Mouse (Mus musculus): ENCODE results near the gene Arhgap10. TPM values are rescaled to one million over a fixed set of nuclear protein-coding genes. Genes with fewer than 3 reads are reported as not detected.

Arhgap10 gene
- polyA plus RNA-seq, 1 experiment from 2014 or later, result 19.7 TPM

DNA sequence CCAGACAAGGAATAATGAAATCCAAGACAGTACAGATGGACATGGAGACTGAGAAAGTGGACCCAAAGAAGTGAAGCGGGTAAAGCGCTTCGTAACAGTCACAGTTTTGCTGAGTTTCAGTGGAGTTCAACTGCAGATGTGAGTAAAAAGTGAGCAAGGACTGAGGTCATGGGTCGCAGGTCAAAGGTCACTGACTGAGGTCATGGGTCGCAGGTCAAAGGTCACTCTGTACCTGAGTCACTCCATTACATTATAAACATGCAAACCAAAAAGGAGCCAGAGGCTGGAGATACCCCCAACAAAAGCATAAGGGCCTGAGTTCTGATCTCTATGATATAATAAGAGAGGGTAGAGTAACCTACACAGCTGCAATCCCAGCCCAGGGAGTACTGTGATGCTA lies 43.1 kb downstream of the Arhgap10 start:
- no peak for ATAC-seq
- 93% methylated on average over 5 of the region's 5 CpGs for WGBS

DNA sequence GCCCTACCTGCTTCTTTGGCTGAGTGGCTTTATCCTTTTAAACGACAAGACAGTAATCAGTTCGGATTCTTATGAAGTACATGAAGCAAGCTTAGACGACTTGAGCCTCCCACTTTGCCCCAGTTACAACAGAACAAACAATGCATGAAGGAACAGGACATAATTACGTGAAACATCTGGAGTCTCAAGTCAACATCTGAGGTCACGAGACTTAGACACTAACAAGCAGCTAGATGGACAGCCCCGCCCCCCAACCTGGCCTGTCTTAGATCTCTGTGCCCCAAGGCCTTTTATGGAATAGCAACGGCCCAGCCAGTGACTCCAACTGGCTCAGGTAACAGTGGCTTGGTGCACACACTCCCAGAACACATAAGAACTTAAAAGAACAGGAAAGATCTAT lies 44.0 kb downstream of the Arhgap10 start:
- H3K4me2 ChIP-seq (replicated peaks; ENCODE audit: low read depth), result no peak overlapping the region
- no peaks in the 10 kb centered on the region; the same call in 1 of the 2 replicates for H3K36me3 ChIP-seq (ENCODE audit: control insufficient read depth, insufficient read depth)
- WGBS, result 25% methylated on average over 7 of the region's 7 CpGs
- peaks cover 9% of the 10 kb centered on the region for H3K4me1 ChIP-seq (replicated peaks; ENCODE audit: control insufficient read depth, insufficient read depth, low read length)
- H3K4me3 ChIP-seq (ENCODE audit: low read depth, low read length), result no peak overlapping the region
- H3K9ac ChIP-seq (ENCODE audit: low read depth, low read length), result no peak overlapping the region
- H3K27ac ChIP-seq (ENCODE audit: low read depth, low read length), result peak overlapping the region; percentile 54; the same call in 1 of the 2 replicates
- no peak for TF ChIP-seq CTCF (IDR thresholded peaks at IDR 0.05; ENCODE audit: low read depth)
- H3K9me3 ChIP-seq (ENCODE audit: control insufficient read depth), result no peaks in the 10 kb centered on the region
- no peaks in the 10 kb centered on the region for H3K27me3 ChIP-seq (replicated peaks; ENCODE audit: control insufficient read depth, insufficient read depth, low read length)
- no peak for ATAC-seq

More for the DNA sequence above, 43.1 kb downstream of the Arhgap10 start:
- H3K9me3 ChIP-seq (ENCODE audit: control insufficient read depth), result no peaks in the 10 kb centered on the region
- H3K4me2 ChIP-seq (replicated peaks; ENCODE audit: low read depth), result no peak overlapping the region
- no peaks in the 10 kb centered on the region for H3K27me3 ChIP-seq (replicated peaks; ENCODE audit: control insufficient read depth, insufficient read depth, low read length)
- H3K27ac ChIP-seq (ENCODE audit: low read depth, low read length), result no peak overlapping the region
- TF ChIP-seq CTCF (IDR thresholded peaks at IDR 0.05; ENCODE audit: low read depth), result no peak
- no peak overlapping the region for H3K4me3 ChIP-seq (ENCODE audit: low read depth, low read length)
- peaks cover 9% of the 10 kb centered on the region for H3K4me1 ChIP-seq (replicated peaks; ENCODE audit: control insufficient read depth, insufficient read depth, low read length)
- no peak overlapping the region for H3K9ac ChIP-seq (ENCODE audit: low read depth, low read length)
- H3K36me3 ChIP-seq (ENCODE audit: control insufficient read depth, insufficient read depth), result no peaks in the 10 kb centered on the region

DNA sequence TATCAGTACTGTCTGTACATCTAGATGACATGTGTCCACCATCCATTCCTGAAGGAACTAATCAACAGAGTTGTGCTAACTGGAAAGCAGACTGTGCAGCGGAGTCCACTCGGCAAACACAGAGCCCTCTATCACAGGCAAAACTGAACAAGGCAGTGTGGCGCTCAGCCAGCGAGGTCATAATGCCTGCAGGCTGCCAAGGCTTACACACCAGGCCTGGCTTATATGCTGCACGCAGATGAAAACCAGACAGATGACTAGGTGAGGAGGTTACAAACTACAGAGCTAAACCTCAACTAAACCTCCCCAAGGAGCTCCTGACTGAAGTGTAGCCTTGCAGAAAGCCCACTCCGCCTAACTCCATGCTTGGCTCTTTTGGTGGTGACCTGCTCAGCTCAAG lies 44.4 kb downstream of the Arhgap10 start:
- Histone ChIP-seq H3K4me1 (replicated peaks; ENCODE audit: control insufficient read depth, insufficient read depth, low read length) (peaks cover 7% of the 10 kb centered on the region), H3K36me3 (ENCODE audit: control insufficient read depth, insufficient read depth) (no peaks in the 10 kb centered on the region; the same call in 1 of the 2 replicates), H3K27me3 (replicated peaks; ENCODE audit: control insufficient read depth, insufficient read depth, low read length) (no peaks in the 10 kb centered on the region), H3K27ac (ENCODE audit: low read depth, low read length) (peak overlapping the region; percentile 54; the same call in 1 of the 2 replicates), H3K4me2 (replicated peaks; ENCODE audit: low read depth) (no peak overlapping the region), H3K9me3 (ENCODE audit: control insufficient read depth) (no peaks in the 10 kb centered on the region), H3K9ac (ENCODE audit: low read depth, low read length) (no peak overlapping the region), H3K4me3 (ENCODE audit: low read depth, low read length) (no peak overlapping the region)
- TF ChIP-seq CTCF (IDR thresholded peaks at IDR 0.05; ENCODE audit: low read depth), result no peak
- 61% methylated on average over 6 of the region's 6 CpGs for WGBS
- ATAC-seq, result peak; percentile 29; the same call in 1 of the 2 replicates

DNA sequence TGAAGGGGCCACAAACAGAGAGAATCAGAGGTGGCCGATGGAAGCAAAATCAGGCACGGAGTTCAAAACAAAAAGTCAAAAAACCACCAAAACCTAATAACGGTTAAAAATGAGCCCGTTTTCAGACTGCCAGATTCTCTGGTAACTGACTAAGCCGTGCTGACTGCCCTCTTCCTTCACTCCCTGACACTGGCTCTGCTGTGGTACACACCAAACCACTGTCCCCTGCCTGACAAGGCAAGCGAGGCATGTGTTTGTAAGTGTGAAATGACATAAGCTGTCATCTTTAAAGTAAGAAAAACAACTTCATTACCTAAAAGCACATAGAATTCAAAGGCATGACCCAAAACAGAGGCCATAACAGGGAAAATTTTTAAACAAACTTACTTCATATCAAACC lies 56.4 kb downstream of the Arhgap10 start:
- no peaks in the 10 kb centered on the region for H3K4me1 ChIP-seq (replicated peaks; ENCODE audit: control insufficient read depth, insufficient read depth, low read length)
- H3K9me3 ChIP-seq (ENCODE audit: control insufficient read depth), result no peaks in the 10 kb centered on the region
- no peaks in the 10 kb centered on the region for H3K27me3 ChIP-seq (replicated peaks; ENCODE audit: control insufficient read depth, insufficient read depth, low read length)
- WGBS, result 89% methylated on average over 6 of the region's 6 CpGs
- no peak for TF ChIP-seq CTCF (IDR thresholded peaks at IDR 0.05; ENCODE audit: low read depth)
- H3K9ac ChIP-seq (ENCODE audit: low read depth, low read length), result no peak overlapping the region
- H3K36me3 ChIP-seq (ENCODE audit: control insufficient read depth, insufficient read depth), result no peaks in the 10 kb centered on the region
- no peak overlapping the region for H3K4me3 ChIP-seq (ENCODE audit: low read depth, low read length)
- ATAC-seq, result no peak
- no peak overlapping the region for H3K4me2 ChIP-seq (replicated peaks; ENCODE audit: low read depth)
- no peak overlapping the region for H3K27ac ChIP-seq (ENCODE audit: low read depth, low read length)

DNA sequence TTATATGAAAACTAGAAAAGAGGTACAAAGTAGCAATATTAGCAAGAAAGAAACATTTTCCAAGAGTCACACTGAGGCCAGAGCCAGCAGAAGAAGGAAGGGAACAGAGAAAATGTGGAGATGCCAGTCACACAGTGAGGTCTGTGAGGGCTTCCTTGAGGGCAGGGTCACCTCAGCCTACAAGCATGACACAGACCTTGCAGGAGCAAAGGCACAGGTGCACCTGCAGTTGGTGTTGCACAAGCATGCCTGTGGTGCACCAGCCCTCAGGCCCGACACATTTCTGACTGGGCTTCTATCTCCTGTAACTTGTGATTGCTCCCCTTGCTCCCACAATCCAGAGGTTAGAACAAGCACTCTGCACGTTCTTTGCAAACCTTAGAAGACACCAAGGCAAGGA lies 57.4 kb downstream of the Arhgap10 start:
- no peak overlapping the region for H3K27ac ChIP-seq (ENCODE audit: low read depth, low read length)
- H3K9ac ChIP-seq (ENCODE audit: low read depth, low read length), result no peak overlapping the region
- TF ChIP-seq CTCF (IDR thresholded peaks at IDR 0.05; ENCODE audit: low read depth), result no peak
- no peak overlapping the region for H3K4me3 ChIP-seq (ENCODE audit: low read depth, low read length)
- no peak; the same call in 1 of the 2 replicates for ATAC-seq
- no peak overlapping the region for H3K4me2 ChIP-seq (replicated peaks; ENCODE audit: low read depth)
- H3K9me3 ChIP-seq (ENCODE audit: control insufficient read depth), result no peaks in the 10 kb centered on the region
- H3K4me1 ChIP-seq (replicated peaks; ENCODE audit: control insufficient read depth, insufficient read depth, low read length), result no peaks in the 10 kb centered on the region
- H3K36me3 ChIP-seq (ENCODE audit: control insufficient read depth, insufficient read depth), result no peaks in the 10 kb centered on the region
- WGBS, result 43% methylated on average over 2 of the region's 2 CpGs
- H3K27me3 ChIP-seq (replicated peaks; ENCODE audit: control insufficient read depth, insufficient read depth, low read length), result no peaks in the 10 kb centered on the region

DNA sequence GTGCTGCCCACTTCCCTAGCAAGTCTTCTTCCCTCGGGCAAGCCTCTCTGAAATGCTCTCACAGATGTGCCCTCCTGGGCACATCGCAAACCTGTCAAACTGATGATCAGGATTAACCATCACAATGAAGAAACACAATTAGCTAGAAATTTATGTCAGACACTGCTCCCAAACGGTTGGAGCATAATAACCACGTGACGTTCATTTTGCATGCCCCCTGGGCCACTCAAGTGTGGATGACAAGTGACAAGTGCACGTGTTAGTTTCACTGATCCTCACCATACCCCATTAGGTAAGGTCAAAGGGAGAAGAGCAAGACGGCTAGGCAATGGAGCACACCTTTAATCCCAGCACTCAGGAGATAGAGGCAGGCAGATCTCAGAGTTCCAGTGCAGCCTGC lies 58.1 kb downstream of the Arhgap10 start:
- Histone ChIP-seq H3K27me3 (replicated peaks; ENCODE audit: control insufficient read depth, insufficient read depth, low read length) (no peaks in the 10 kb centered on the region), H3K4me2 (replicated peaks; ENCODE audit: low read depth) (no peak overlapping the region), H3K9ac (ENCODE audit: low read depth, low read length) (no peak overlapping the region), H3K4me1 (replicated peaks; ENCODE audit: control insufficient read depth, insufficient read depth, low read length) (no peaks in the 10 kb centered on the region), H3K27ac (ENCODE audit: low read depth, low read length) (no peak overlapping the region), H3K36me3 (ENCODE audit: control insufficient read depth, insufficient read depth) (no peaks in the 10 kb centered on the region), H3K9me3 (ENCODE audit: control insufficient read depth) (no peaks in the 10 kb centered on the region), H3K4me3 (ENCODE audit: low read depth, low read length) (no peak overlapping the region)
- TF ChIP-seq CTCF (IDR thresholded peaks at IDR 0.05; ENCODE audit: low read depth), result no peak
- no peak for ATAC-seq
- 76% methylated on average over 7 of the region's 7 CpGs for WGBS

DNA sequence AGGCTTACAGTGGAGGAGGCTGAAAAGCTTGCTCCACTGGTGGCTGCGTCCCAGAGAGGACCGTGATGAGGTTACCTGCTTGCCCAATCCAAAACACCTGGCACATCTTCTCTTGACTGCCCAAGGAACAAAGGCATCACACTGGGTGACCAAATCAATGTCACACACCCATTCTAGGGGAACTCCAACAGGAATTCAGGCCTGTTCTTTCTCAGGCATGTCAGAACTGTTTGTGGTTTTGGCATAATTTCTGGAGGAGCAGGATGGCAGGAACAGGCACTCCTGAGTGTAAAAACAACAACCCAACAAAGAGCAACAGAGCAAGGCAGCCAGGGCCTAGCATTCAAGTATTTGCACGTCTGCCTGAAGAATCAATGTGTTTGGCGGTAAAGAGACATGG lies 59.2 kb downstream of the Arhgap10 start:
- no peaks in the 10 kb centered on the region for H3K36me3 ChIP-seq (ENCODE audit: control insufficient read depth, insufficient read depth)
- no peak overlapping the region for H3K9ac ChIP-seq (ENCODE audit: low read depth, low read length)
- no peak overlapping the region for H3K27ac ChIP-seq (ENCODE audit: low read depth, low read length)
- ATAC-seq, result no peak
- H3K4me3 ChIP-seq (ENCODE audit: low read depth, low read length), result no peak overlapping the region
- H3K27me3 ChIP-seq (replicated peaks; ENCODE audit: control insufficient read depth, insufficient read depth, low read length), result no peaks in the 10 kb centered on the region
- WGBS, result 91% methylated on average over 4 of the region's 4 CpGs
- no peak for TF ChIP-seq CTCF (IDR thresholded peaks at IDR 0.05; ENCODE audit: low read depth)
- no peaks in the 10 kb centered on the region for H3K4me1 ChIP-seq (replicated peaks; ENCODE audit: control insufficient read depth, insufficient read depth, low read length)
- no peaks in the 10 kb centered on the region for H3K9me3 ChIP-seq (ENCODE audit: control insufficient read depth)
- H3K4me2 ChIP-seq (replicated peaks; ENCODE audit: low read depth), result no peak overlapping the region
